8 mouse cellular contexts compared by ENCODE assay signal in genomic region chr19:36082606-36083261, GRCm38 (mm10). TPM values are rescaled to one million over a fixed set of nuclear protein-coding genes. Genes with fewer than 3 reads are reported as not detected.
A peak's percentile ranks its signal among the peaks of the same experiment; 100 is the strongest.
DNase-seq lines count a peak whose midpoint lies in the region; ATAC-seq and TF ChIP-seq lines count a peak whose summit lies in the region.

No protein-coding gene starts in this region.

- peak; percentile 52 for DNase-seq in thymus, adult 2 months
- DNase-seq in thymus, postnatal 36 days, result no peak
- peak; percentile 56 for DNase-seq in c-Kit-positive CD71-positive TER-119-positive erythroid progenitor cells, embryonic 14.5 days (ENCODE audit: low spot score)
- DNase-seq in hindbrain, postnatal 0 days (ENCODE audit: low spot score), result peak; percentile 90
- DNase-seq in limb, embryonic 14.5 days (ENCODE audit: low spot score), result peak; percentile 85
- DNase-seq in ovary, adult 18-20 months (ENCODE audit: low spot score), result no peak

- TF ChIP-seq POLR2A in thymus, adult 2 months (IDR thresholded peaks at IDR 0.05; ENCODE audit: control insufficient read depth, extremely low read depth, insufficient read depth, low read length, poor library complexity), result no peak
- no peak for TF ChIP-seq POLR2A in limb, embryonic 14.5 days (IDR thresholded peaks at IDR 0.05; ENCODE audit: borderline replicate concordance, extremely low read depth, insufficient read depth, insufficient read length)

- ATAC-seq in forebrain, embryonic 12.5 days (ENCODE audit: low FRiP score), result peak; percentile 80
- peak; percentile 75 for ATAC-seq in hindbrain, postnatal 0 days
- peak; percentile 79 for ATAC-seq in limb, embryonic 14.5 days (ENCODE audit: low FRiP score, low read depth)
- peak; percentile 86 for ATAC-seq in midbrain, embryonic 16.5 days

- H3K4me3 ChIP-seq in thymus, adult 2 months (ENCODE audit: control insufficient read depth, insufficient read depth, low read length), result no peak overlapping the region
- peak overlapping the region; percentile 71 for H3K4me3 ChIP-seq in forebrain, embryonic 12.5 days (replicated peaks)
- H3K4me3 ChIP-seq in hindbrain, postnatal 0 days (ENCODE audit: low read length), result peak overlapping the region; percentile 86
- peak overlapping the region; percentile 77 for H3K4me3 ChIP-seq in limb, embryonic 14.5 days (replicated peaks; ENCODE audit: low read length)
- H3K4me3 ChIP-seq in midbrain, embryonic 16.5 days (ENCODE audit: low read depth, low read length), result peak overlapping the region; percentile 72

- no peaks in the 10 kb centered on the region; the same call in 1 of the 2 replicates for H3K36me3 ChIP-seq in thymus, adult 2 months (ENCODE audit: control insufficient read depth, insufficient read depth, low read length)
- H3K36me3 ChIP-seq in forebrain, embryonic 12.5 days (replicated peaks), result peaks cover 6% of the 10 kb centered on the region; the same call in 1 of the 2 replicates
- H3K36me3 ChIP-seq in hindbrain, postnatal 0 days (ENCODE audit: insufficient read depth, low read length), result no peaks in the 10 kb centered on the region
- H3K36me3 ChIP-seq in limb, embryonic 14.5 days (ENCODE audit: control insufficient read depth, insufficient read depth, low read length), result no peaks in the 10 kb centered on the region; the same call in 1 of the 2 replicates
- H3K36me3 ChIP-seq in midbrain, embryonic 16.5 days (ENCODE audit: control insufficient read depth, insufficient read depth, low read length), result no peaks in the 10 kb centered on the region; the same call in 1 of the 2 replicates

- no peaks in the 10 kb centered on the region for H3K9me3 ChIP-seq in forebrain, embryonic 12.5 days
- no peaks in the 10 kb centered on the region for H3K9me3 ChIP-seq in hindbrain, postnatal 0 days (ENCODE audit: low read length)
- no peaks in the 10 kb centered on the region for H3K9me3 ChIP-seq in limb, embryonic 14.5 days (ENCODE audit: control insufficient read depth, low read length)
- H3K9me3 ChIP-seq in midbrain, embryonic 16.5 days (replicated peaks; ENCODE audit: control insufficient read depth, low read length, poor library complexity, severe bottlenecking), result no peaks in the 10 kb centered on the region

- TF ChIP-seq CTCF in thymus, adult 2 months (IDR thresholded peaks at IDR 0.05; ENCODE audit: borderline replicate concordance, control insufficient read depth, extremely low read depth, insufficient read depth, low read length, poor library complexity), result no peak
- TF ChIP-seq CTCF in hindbrain, postnatal 0 days (IDR thresholded peaks at IDR 0.05; ENCODE audit: low read depth), result peak; percentile 88

- H3K4me2 ChIP-seq in forebrain, embryonic 12.5 days, result peak overlapping the region; percentile 79
- peak overlapping the region; percentile 82 for H3K4me2 ChIP-seq in hindbrain, postnatal 0 days (ENCODE audit: low read depth, low read length)
- H3K4me2 ChIP-seq in limb, embryonic 14.5 days (replicated peaks; ENCODE audit: low read depth, low read length, severe bottlenecking), result peak overlapping the region; percentile 81
- H3K4me2 ChIP-seq in midbrain, embryonic 16.5 days (ENCODE audit: low read length), result peak overlapping the region; percentile 93

- H3K4me1 ChIP-seq in thymus, adult 2 months (replicated peaks; ENCODE audit: control insufficient read depth, insufficient read depth, low read length), result peaks cover 7% of the 10 kb centered on the region
- peaks cover 13% of the 10 kb centered on the region for H3K4me1 ChIP-seq in forebrain, embryonic 12.5 days
- no peaks in the 10 kb centered on the region for H3K4me1 ChIP-seq in hindbrain, postnatal 0 days (ENCODE audit: insufficient read depth, low read length)
- peaks cover 6% of the 10 kb centered on the region; the same call in 1 of the 2 replicates for H3K4me1 ChIP-seq in limb, embryonic 14.5 days (ENCODE audit: control insufficient read depth, insufficient read depth, low read length)
- peaks cover 16% of the 10 kb centered on the region for H3K4me1 ChIP-seq in midbrain, embryonic 16.5 days (ENCODE audit: control insufficient read depth, insufficient read depth, low read length)

- H3K27ac ChIP-seq in thymus, adult 2 months (ENCODE audit: control insufficient read depth, insufficient read depth, low read length), result no peak overlapping the region
- H3K27ac ChIP-seq in forebrain, embryonic 12.5 days, result peak overlapping the region; percentile 50; the same call in 1 of the 2 replicates
- H3K27ac ChIP-seq in hindbrain, postnatal 0 days, result no peak overlapping the region
- peak overlapping the region; percentile 48; the same call in 1 of the 2 replicates for H3K27ac ChIP-seq in limb, embryonic 14.5 days (replicated peaks; ENCODE audit: low read depth, low read length)
- no peak overlapping the region for H3K27ac ChIP-seq in midbrain, embryonic 16.5 days (ENCODE audit: low read length)

- H3K27me3 ChIP-seq in thymus, adult 2 months (ENCODE audit: control insufficient read depth, insufficient read depth, low read length), result no peaks in the 10 kb centered on the region
- H3K27me3 ChIP-seq in forebrain, embryonic 12.5 days, result no peaks in the 10 kb centered on the region
- H3K27me3 ChIP-seq in hindbrain, postnatal 0 days (ENCODE audit: insufficient read depth, low read length), result no peaks in the 10 kb centered on the region
- no peaks in the 10 kb centered on the region for H3K27me3 ChIP-seq in limb, embryonic 14.5 days (ENCODE audit: control insufficient read depth, insufficient read depth, low read length)
- H3K27me3 ChIP-seq in midbrain, embryonic 16.5 days (ENCODE audit: control insufficient read depth, insufficient read depth, low read depth, low read length), result no peaks in the 10 kb centered on the region

- peak overlapping the region; percentile 44; the same call in 1 of the 2 replicates for H3K9ac ChIP-seq in forebrain, embryonic 12.5 days
- H3K9ac ChIP-seq in hindbrain, postnatal 0 days (replicated peaks; ENCODE audit: low read length), result no peak overlapping the region
- peak overlapping the region; percentile 58 for H3K9ac ChIP-seq in limb, embryonic 14.5 days (ENCODE audit: low read depth, low read length, severe bottlenecking)
- no peak overlapping the region for H3K9ac ChIP-seq in midbrain, embryonic 16.5 days (ENCODE audit: low read depth, low read length)

- 53% methylated on average over 7 of the region's 7 CpGs for WGBS in thymus, adult 2 months
- WGBS in forebrain, embryonic 12.5 days, result 42% methylated on average over 7 of the region's 7 CpGs
- 41% methylated on average over 7 of the region's 7 CpGs for WGBS in hindbrain, postnatal 0 days
- WGBS in limb, embryonic 14.5 days, result 46% methylated on average over 7 of the region's 7 CpGs
- 39% methylated on average over 7 of the region's 7 CpGs for WGBS in midbrain, embryonic 16.5 days

RNA-seq across cellular contexts. Expression of gene Rpp30, which starts 0.8 kb away (rescaled TPM):
- polyA plus RNA-seq in thymus, adult 2 months (2012; rRNA removed), result 4.9 TPM in 2 replicates
- 108 and 109 TPM in 2 replicates for polyA plus RNA-seq in forebrain, embryonic 12.5 days (2016; fragmentation: Nextera tagmentation; extraction: Ambion mirVana)
- 16.8 and 21.3 TPM in 2 replicates for total RNA-seq in hindbrain, postnatal 0 days (2014; rRNA removed)
- polyA plus RNA-seq in hindbrain, postnatal 0 days (2015; fragmentation: Nextera tagmentation; extraction: Ambion mirVana), result 72.8 and 77.7 TPM in 2 replicates
- 19.0 and 27.5 TPM in 2 replicates for polyA plus RNA-seq in limb, embryonic 14.5 days (2012; rRNA removed)
- polyA plus RNA-seq in limb, embryonic 14.5 days (2014; fragmentation: Nextera tagmentation; extraction: Ambion mirVana), result 54.5 and 67.5 TPM in 2 replicates
- polyA plus RNA-seq in midbrain, embryonic 16.5 days (2015; fragmentation: Nextera tagmentation; extraction: Ambion mirVana), result 66.6 and 73.3 TPM in 2 replicates

RNA-seq across cellular contexts. Expression of gene Htr7, which starts 25.4 kb away (rescaled TPM):
- polyA plus RNA-seq in thymus, adult 2 months (2012; rRNA removed), result 5.4 and 5.5 TPM in 2 replicates
- polyA plus RNA-seq in forebrain, embryonic 12.5 days (2016; fragmentation: Nextera tagmentation; extraction: Ambion mirVana), result 0.60 and 0.82 TPM in 2 replicates
- total RNA-seq in hindbrain, postnatal 0 days (2014; rRNA removed), result 36.6 and 39.4 TPM in 2 replicates
- polyA plus RNA-seq in hindbrain, postnatal 0 days (2015; fragmentation: Nextera tagmentation; extraction: Ambion mirVana), result 16.9 and 17.1 TPM in 2 replicates
- polyA plus RNA-seq in limb, embryonic 14.5 days (2012; rRNA removed), result 0.53 and 0.72 TPM in 2 replicates
- polyA plus RNA-seq in limb, embryonic 14.5 days (2014; fragmentation: Nextera tagmentation; extraction: Ambion mirVana), result 0.34 and 0.51 TPM in 2 replicates
- polyA plus RNA-seq in midbrain, embryonic 16.5 days (2015; fragmentation: Nextera tagmentation; extraction: Ambion mirVana), result 10.2 and 11.7 TPM in 2 replicates

RNA-seq across cellular contexts. Expression of gene Ankrd1, which starts 37.2 kb away (rescaled TPM):
- polyA plus RNA-seq in thymus, adult 2 months (2012; rRNA removed), result 0.59 and 7.7 TPM in 2 replicates
- polyA plus RNA-seq in forebrain, embryonic 12.5 days (2016; fragmentation: Nextera tagmentation; extraction: Ambion mirVana), result 0.10 TPM in 1 of 2 replicates, not detected in the other
- total RNA-seq in hindbrain, postnatal 0 days (2014; rRNA removed), result 0.10 and 0.29 TPM in 2 replicates
- polyA plus RNA-seq in hindbrain, postnatal 0 days (2015; fragmentation: Nextera tagmentation; extraction: Ambion mirVana), result 0.09 TPM in 1 of 2 replicates, not detected in the other
- polyA plus RNA-seq in limb, embryonic 14.5 days (2012; rRNA removed), result 4.4 and 5.2 TPM in 2 replicates
- polyA plus RNA-seq in limb, embryonic 14.5 days (2014; fragmentation: Nextera tagmentation; extraction: Ambion mirVana), result 2.7 and 3.3 TPM in 2 replicates
- not detected in 2 replicates for polyA plus RNA-seq in midbrain, embryonic 16.5 days (2015; fragmentation: Nextera tagmentation; extraction: Ambion mirVana)

Comparison
In these comparisons a context has a peak if more than half of its experiments do, and no peak if none do; other contexts are left out.
1. DNase-seq: peak in thymus, adult 2 months (single experiment), c-Kit-positive CD71-positive TER-119-positive erythroid progenitor cells, embryonic 14.5 days (single experiment), hindbrain, postnatal 0 days (single experiment) and limb, embryonic 14.5 days (single experiment); none in thymus, postnatal 36 days (0 of 2) and ovary, adult 18-20 months (single experiment).
2. H3K27ac ChIP-seq: peak in forebrain, embryonic 12.5 days (single experiment) and limb, embryonic 14.5 days (single experiment); none in thymus, adult 2 months (single experiment), hindbrain, postnatal 0 days (single experiment) and midbrain, embryonic 16.5 days (single experiment).
3. H3K9ac ChIP-seq: peak in forebrain, embryonic 12.5 days (single experiment) and limb, embryonic 14.5 days (single experiment); none in hindbrain, postnatal 0 days (single experiment) and midbrain, embryonic 16.5 days (single experiment).
4. Peak in every context shown above with its lines, with median percentiles within 50 percentile points of each other: ATAC-seq and H3K4me2 ChIP-seq.